Mouse (Mus musculus): Measurements from ENCODE around the gene Plppr3. TPM values are rescaled to one million over a fixed set of nuclear protein-coding genes. Genes with fewer than 3 reads are reported as not detected.

Gene Plppr3
- polyA plus RNA-seq, 1 experiment, result 0.11 TPM

DNA sequence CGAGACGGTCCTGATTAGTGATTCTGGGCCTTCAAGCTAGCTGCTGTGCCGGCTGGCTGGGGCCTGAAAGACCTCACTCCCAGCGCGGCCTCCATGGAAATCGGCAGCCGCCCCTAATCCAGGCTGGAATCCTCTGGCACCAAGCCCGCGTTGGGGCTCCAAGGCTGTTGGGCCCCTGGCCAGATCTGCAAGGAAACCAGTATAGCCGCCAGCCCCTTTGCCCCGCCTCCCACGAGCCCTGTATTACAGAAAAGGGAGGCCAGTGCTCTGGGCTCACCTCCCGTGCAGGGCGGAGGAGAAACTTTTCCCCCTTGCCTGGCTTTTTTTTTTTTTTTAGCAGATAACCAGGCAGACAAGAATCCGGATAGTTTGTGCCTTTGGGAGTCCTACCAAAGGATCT is 21.0 kb downstream of the Plppr3 start:
- Histone ChIP-seq H3K27me3 (ENCODE audit: control insufficient read depth) (no peaks in the 10 kb centered on the region), H3K4me3 (replicated peaks) (peak overlapping the region; percentile 82), H3K36me3 (ENCODE audit: control insufficient read depth) (peaks cover 27% of the 10 kb centered on the region), H3K9me3 (ENCODE audit: control insufficient read depth, low read length) (no peaks in the 10 kb centered on the region), H3K4me1 (ENCODE audit: control insufficient read depth) (peaks cover 71% of the 10 kb centered on the region)
- TF ChIP-seq TAL1 (IDR thresholded peaks at IDR 0.05; ENCODE audit: low read length), result no peak
- TF ChIP-seq GATA1 (IDR thresholded peaks at IDR 0.05; ENCODE audit: low read length), result no peak

DNA sequence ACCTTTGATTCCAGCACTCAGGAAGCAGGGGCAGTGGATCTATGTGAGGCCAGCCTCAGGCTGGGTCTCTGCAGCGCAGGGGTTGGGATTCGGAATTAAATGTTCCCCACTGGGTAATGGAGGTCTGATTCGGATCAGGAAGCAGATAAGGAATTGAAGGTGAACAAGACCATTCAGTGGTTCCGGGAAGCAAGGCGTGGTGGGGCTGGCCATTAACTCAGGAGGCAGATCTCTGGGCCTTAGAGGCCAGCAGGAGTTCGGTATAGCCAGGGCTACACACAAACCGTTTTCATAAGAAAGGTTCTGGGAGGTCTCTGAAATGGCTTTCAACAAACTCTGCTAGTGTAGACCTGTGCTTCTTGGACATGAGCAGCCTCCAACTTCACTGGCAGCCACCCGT is 21.6 kb downstream of the Plppr3 start:
- TF ChIP-seq GATA1 (IDR thresholded peaks at IDR 0.05; ENCODE audit: low read length), result no peak
- TF ChIP-seq TAL1 (IDR thresholded peaks at IDR 0.05; ENCODE audit: low read length), result no peak
- peaks cover 21% of the 10 kb centered on the region for H3K36me3 ChIP-seq (ENCODE audit: control insufficient read depth)
- peaks cover 65% of the 10 kb centered on the region for H3K4me1 ChIP-seq (ENCODE audit: control insufficient read depth)
- H3K27me3 ChIP-seq (ENCODE audit: control insufficient read depth), result no peaks in the 10 kb centered on the region
- peak overlapping the region; percentile 82 for H3K4me3 ChIP-seq (replicated peaks)
- no peaks in the 10 kb centered on the region for H3K9me3 ChIP-seq (ENCODE audit: control insufficient read depth, low read length)

DNA sequence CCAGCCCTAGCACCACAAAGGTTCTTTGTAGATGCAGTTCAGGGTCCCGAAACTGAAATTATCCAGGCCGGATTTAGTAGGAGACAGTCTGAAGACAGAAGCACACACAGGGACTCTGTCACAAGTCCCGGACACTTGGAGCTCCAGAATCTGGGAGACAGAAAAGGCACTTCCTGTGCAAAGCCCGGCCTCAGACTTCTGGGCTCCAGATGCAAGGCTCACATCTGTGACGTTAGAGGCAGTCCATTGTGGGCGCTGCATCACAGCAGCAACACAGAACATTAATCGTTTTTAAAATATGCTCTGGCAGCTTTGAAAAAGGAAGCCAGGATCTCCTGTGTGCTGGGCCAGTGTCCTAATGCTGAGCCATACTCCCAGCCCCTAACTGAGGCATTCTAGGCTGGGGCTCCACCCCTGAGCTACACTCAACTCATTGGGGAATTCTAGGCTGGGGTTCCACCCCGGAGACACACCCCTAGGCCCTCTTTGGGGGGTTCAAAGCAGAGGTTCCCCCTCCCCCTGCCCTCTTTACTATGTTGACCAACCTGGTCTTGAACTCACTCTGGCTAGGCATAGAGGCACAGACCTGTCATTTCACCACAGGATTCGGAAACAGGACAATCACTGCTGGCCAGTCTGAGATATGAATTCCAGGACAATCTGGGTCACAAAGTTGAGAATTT is 22.2 kb downstream of the Plppr3 start:
- Histone ChIP-seq H3K4me1 (ENCODE audit: control insufficient read depth) (peaks cover 60% of the 10 kb centered on the region), H3K4me3 (replicated peaks) (peak overlapping the region; percentile 82)
- TF ChIP-seq TAL1 (IDR thresholded peaks at IDR 0.05; ENCODE audit: low read length) (no peak), GATA1 (IDR thresholded peaks at IDR 0.05; ENCODE audit: low read length) (no peak)

DNA sequence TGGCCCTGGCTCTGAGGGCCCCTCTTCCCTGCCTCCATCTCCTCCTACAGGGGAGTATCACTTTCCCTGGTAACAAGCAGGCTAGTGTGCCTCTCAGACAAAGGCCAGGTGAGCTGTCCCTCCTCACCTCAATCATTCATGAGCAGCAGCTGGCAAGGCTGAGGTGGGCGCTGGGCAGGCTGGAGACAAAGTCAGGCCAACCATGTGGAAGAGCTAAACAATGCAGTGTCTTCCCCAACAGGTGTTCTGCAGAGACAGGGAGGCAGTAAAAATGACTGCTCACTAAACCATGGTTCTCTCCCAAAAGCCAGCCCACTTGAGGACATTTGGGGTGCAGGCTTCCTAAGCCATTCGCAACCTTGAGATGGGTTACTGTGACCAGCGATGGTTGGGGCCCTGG is 22.8 kb downstream of the Plppr3 start:
- H3K9me3 ChIP-seq (ENCODE audit: control insufficient read depth, low read length), result no peaks in the 10 kb centered on the region
- peaks cover 9% of the 10 kb centered on the region for H3K36me3 ChIP-seq (ENCODE audit: control insufficient read depth)
- TF ChIP-seq TAL1 (IDR thresholded peaks at IDR 0.05; ENCODE audit: low read length) (no peak), GATA1 (IDR thresholded peaks at IDR 0.05; ENCODE audit: low read length) (no peak)
- H3K27me3 ChIP-seq (ENCODE audit: control insufficient read depth), result no peaks in the 10 kb centered on the region
- H3K4me3 ChIP-seq (replicated peaks), result no peak overlapping the region
- H3K4me1 ChIP-seq (ENCODE audit: control insufficient read depth), result peaks cover 54% of the 10 kb centered on the region

More for the DNA sequence above, 22.2 kb downstream of the Plppr3 start:
- H3K9me3 ChIP-seq (ENCODE audit: control insufficient read depth, low read length), result no peaks in the 10 kb centered on the region
- H3K27me3 ChIP-seq (ENCODE audit: control insufficient read depth), result no peaks in the 10 kb centered on the region
- H3K36me3 ChIP-seq (ENCODE audit: control insufficient read depth), result peaks cover 15% of the 10 kb centered on the region

DNA sequence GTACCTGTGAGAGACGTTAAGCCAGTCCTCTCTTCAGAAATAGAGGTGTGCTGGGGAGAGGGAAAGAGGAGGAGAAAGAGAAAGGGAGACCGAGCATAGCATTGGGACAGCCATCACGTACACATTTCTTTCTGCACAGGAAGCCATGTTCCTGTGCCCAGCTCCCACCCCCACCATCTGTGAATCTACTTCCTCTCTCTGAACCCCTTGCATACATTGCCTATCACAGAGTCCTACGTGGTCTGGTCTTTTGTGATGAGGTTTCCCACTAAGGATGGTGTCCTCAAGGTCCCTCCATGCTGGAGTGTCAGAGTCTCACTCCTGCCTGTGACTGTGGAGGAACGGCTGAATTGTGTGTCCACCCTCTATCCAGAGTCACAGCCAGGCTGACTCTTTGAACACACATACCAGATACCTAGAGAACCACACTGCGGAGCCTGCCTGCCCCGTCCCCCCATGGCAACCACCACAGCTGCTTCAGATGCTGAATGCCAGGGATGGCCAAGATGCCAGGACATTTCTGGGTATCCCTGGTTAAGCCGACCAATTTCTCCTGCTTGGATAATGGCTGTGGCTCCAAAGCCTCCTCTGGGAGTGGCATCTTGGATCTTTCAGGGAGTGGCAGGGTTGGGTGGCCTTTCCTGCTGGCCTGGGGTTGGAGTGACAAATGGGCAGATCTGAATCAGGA is 24.3 kb downstream of the Plppr3 start:
- no peaks in the 10 kb centered on the region for H3K9me3 ChIP-seq (ENCODE audit: control insufficient read depth, low read length)
- TF ChIP-seq GATA1 (IDR thresholded peaks at IDR 0.05; ENCODE audit: low read length) (no peak), TAL1 (IDR thresholded peaks at IDR 0.05; ENCODE audit: low read length) (no peak)
- H3K36me3 ChIP-seq (ENCODE audit: control insufficient read depth), result no peaks in the 10 kb centered on the region
- no peak overlapping the region for H3K4me3 ChIP-seq (replicated peaks)
- H3K27me3 ChIP-seq (ENCODE audit: control insufficient read depth), result no peaks in the 10 kb centered on the region
- H3K4me1 ChIP-seq (ENCODE audit: control insufficient read depth), result peaks cover 40% of the 10 kb centered on the region

DNA sequence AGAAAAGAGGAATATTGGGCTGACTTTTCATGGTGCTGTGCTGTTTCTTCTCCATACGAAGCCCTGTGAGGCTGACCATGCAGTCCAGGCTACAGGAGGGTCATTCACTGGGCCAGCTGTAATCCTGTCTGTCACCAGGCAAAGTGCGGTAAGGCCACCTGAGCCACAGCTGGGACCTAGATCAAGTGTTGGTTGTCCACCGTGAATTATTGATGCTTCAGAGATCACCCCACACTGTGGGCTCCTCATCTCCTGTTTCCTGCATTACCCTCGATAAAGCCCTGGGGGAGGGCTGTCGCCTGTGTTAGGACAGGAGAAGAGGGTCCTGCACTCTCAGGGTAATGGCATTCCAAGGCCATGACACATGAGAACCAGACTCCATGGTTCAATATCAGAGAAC is 27.9 kb downstream of the Plppr3 start:
- H3K4me1 ChIP-seq (ENCODE audit: control insufficient read depth), result peaks cover 15% of the 10 kb centered on the region
- no peaks in the 10 kb centered on the region for H3K27me3 ChIP-seq (ENCODE audit: control insufficient read depth)
- no peak for TF ChIP-seq GATA1 (IDR thresholded peaks at IDR 0.05; ENCODE audit: low read length)
- TF ChIP-seq TAL1 (IDR thresholded peaks at IDR 0.05; ENCODE audit: low read length), result no peak
- no peaks in the 10 kb centered on the region for H3K9me3 ChIP-seq (ENCODE audit: control insufficient read depth, low read length)
- H3K4me3 ChIP-seq (replicated peaks), result no peak overlapping the region
- H3K36me3 ChIP-seq (ENCODE audit: control insufficient read depth), result no peaks in the 10 kb centered on the region

DNA sequence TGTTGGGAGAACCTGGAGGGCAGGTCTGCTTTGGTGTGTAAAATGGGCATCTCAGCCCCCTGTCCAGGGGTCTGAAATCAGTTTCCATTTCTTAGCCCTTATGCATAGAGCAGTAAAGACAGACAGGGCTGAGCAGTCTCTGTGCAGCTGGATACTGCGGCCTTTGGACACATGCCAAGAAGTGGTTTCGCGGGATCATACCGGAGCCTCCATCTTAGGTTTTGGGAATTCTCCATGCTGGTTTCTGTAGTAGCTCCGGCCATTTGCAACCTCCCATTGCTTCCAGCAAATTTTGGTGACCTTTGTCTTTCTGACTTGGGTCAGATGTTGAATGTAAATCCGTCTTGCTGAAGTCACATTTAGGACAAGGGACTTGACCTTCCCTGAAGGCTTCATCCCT is 31.0 kb downstream of the Plppr3 start:
- H3K36me3 ChIP-seq (ENCODE audit: control insufficient read depth), result no peaks in the 10 kb centered on the region
- H3K9me3 ChIP-seq (ENCODE audit: control insufficient read depth, low read length), result no peaks in the 10 kb centered on the region
- peaks cover 13% of the 10 kb centered on the region for H3K27me3 ChIP-seq (ENCODE audit: control insufficient read depth)
- TF ChIP-seq GATA1 (IDR thresholded peaks at IDR 0.05; ENCODE audit: low read length) (no peak), TAL1 (IDR thresholded peaks at IDR 0.05; ENCODE audit: low read length) (no peak)
- peaks cover 8% of the 10 kb centered on the region for H3K4me1 ChIP-seq (ENCODE audit: control insufficient read depth)
- H3K4me3 ChIP-seq (replicated peaks), result no peak overlapping the region

DNA sequence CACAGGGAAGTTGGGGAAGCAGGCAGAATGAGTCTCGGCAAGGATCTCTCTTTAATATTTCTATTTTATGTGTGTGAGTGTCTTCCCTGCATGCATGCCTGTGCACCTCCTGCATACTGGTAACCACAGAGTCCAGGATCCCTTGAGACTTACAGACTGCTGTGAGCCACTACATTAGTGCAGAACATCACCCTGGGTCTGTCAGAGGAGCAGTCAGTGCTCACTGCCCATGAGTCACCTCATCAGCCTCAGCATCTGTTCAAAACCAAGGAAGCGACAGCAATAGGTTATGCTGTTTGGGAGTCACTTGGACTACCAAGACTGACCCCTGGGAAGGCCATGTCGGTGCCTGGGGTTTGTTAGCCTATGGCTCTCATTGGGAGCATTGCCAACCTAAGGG is 32.1 kb downstream of the Plppr3 start:
- H3K4me3 ChIP-seq (replicated peaks), result no peak overlapping the region
- TF ChIP-seq GATA1 (IDR thresholded peaks at IDR 0.05; ENCODE audit: low read length) (no peak), TAL1 (IDR thresholded peaks at IDR 0.05; ENCODE audit: low read length) (no peak)
- no peaks in the 10 kb centered on the region for H3K9me3 ChIP-seq (ENCODE audit: control insufficient read depth, low read length)

DNA sequence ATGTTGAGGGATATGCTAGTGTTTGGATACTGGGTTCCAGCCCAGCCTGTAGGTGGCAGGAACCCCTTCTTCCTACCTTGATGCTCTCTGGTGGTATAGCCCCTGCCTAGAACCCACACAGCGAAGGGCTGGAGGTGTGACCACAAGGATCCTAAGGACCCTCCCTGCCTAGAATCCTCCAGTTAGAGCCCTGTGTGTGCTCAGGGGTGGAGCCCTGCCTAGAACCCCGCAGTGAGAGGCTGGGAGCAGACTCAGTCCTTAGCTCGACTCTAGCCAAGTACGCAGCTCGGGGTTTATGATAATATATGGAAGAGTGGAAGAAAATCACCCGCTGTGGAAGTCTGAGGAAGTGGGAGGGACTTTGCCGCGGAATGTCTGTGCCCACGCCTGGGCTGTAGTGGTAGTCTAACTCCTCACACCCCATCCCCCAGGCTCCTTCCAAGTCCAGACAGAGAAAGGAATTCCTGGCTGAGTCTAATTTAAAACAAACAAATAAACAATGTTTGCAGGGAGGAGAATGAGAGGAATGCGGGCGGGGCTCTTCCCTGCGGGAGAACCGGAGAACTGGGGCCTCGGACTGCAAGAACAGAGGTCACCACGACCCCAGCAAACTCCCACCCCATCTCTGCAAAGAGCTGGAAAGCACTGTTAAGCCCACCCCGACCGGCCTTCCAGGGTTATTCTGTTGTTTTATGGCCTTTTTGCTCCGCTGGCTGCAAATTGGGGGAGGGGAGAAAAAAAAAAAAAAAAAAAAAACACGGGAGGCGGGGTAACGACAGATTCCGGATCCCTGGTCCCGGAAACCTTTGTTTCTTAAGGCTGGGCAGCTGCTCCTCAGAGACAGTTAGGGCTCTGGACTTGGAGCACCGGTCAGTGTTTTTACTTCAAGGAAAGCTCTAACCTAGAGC is 33.5 kb downstream of the Plppr3 start:
- peaks cover 8% of the 10 kb centered on the region for H3K4me1 ChIP-seq (ENCODE audit: control insufficient read depth)
- H3K36me3 ChIP-seq (ENCODE audit: control insufficient read depth), result no peaks in the 10 kb centered on the region
- H3K9me3 ChIP-seq (ENCODE audit: control insufficient read depth, low read length), result no peaks in the 10 kb centered on the region; the same call in 1 of the 2 replicates
- H3K27me3 ChIP-seq (ENCODE audit: control insufficient read depth), result peaks cover 13% of the 10 kb centered on the region
- H3K4me3 ChIP-seq (replicated peaks), result peak overlapping the region; percentile 40
- no peak for TF ChIP-seq GATA1 (IDR thresholded peaks at IDR 0.05; ENCODE audit: low read length)
- TF ChIP-seq TAL1 (IDR thresholded peaks at IDR 0.05; ENCODE audit: low read length), result no peak

More for the DNA sequence above, 32.1 kb downstream of the Plppr3 start:
- Histone ChIP-seq H3K27me3 (ENCODE audit: control insufficient read depth) (peaks cover 13% of the 10 kb centered on the region), H3K4me1 (ENCODE audit: control insufficient read depth) (peaks cover 8% of the 10 kb centered on the region), H3K36me3 (ENCODE audit: control insufficient read depth) (no peaks in the 10 kb centered on the region)

Data from erythroblast, embryonic 14.5 days (primary cell).